Mouse (Mus musculus) limb, embryonic 13.5 days (tissue): ENCODE measurements around the gene Cyp3a59. TPM values are rescaled to one million over a fixed set of nuclear protein-coding genes. Genes with fewer than 3 reads are reported as not detected.
"Not testable (repeated sequence)": the region's sequence is repeated elsewhere in the genome, so short reads cannot be mapped to it uniquely, and the experiment has no call there.

Experiments used
- ATAC-seq: fragments of 200-750 bp; cut with Nextera tagmentation; 2 replicates; pipeline ENCODE4 v1.8.0; 2017; ENCODE audit warnings: low read depth, moderate number of reproducible peaks, moderate TSS enrichment; ENCODE audit not compliant: low FRiP score
- H3K27ac ChIP-seq: fragments of 300-500 bp; sonication (generic); 2 replicates; pipeline ENCODE4 v1.5.1; 2015; ENCODE audit warnings: inconsistent platforms, mild to moderate bottlenecking, moderate library complexity
- H3K27me3 ChIP-seq: fragments of 300-500 bp; sonication (generic); 2 replicates; pipeline ENCODE4 v1.6.1; 2015; ENCODE audit warnings: mild to moderate bottlenecking, inconsistent platforms
- H3K36me3 ChIP-seq: fragments of 300-500 bp; sonication (generic); 2 replicates; pipeline ENCODE4 v1.6.1; 2015; ENCODE audit warnings: inconsistent platforms, mild to moderate bottlenecking, moderate library complexity
- H3K4me1 ChIP-seq: fragments of 300-500 bp; sonication (generic); 2 replicates; pipeline ENCODE4 v1.6.1; 2015; ENCODE audit warnings: inconsistent platforms
- H3K4me2 ChIP-seq: fragments of 300-500 bp; sonication (generic); replicated peaks from 2 replicates; pipeline ENCODE4 v1.6.1; 2015; ENCODE audit warnings: inconsistent platforms, mild to moderate bottlenecking, moderate library complexity
- H3K4me3 ChIP-seq: fragments of 300-500 bp; sonication (generic); 2 replicates; pipeline ENCODE4 v1.5.1; 2015; ENCODE audit warnings: moderate library complexity, mild to moderate bottlenecking, inconsistent platforms
- H3K9ac ChIP-seq: fragments of 300-500 bp; sonication (generic); 2 replicates; pipeline ENCODE4 v1.6.1; 2015; ENCODE audit warnings: mild to moderate bottlenecking, inconsistent platforms
- H3K9me3 ChIP-seq: fragments of 300-500 bp; sonication (generic); 2 replicates; pipeline ENCODE4 v1.6.1; 2016; ENCODE audit warnings: inconsistent platforms
- WGBS: fragments of 180-500 bp; shearing (Covaris S2); methylation state at CpG from one replicate; pipeline ENCODE4 v1.1.7; 2015; 5-methylcytosine and 5-hydroxymethylcytosine counted together
- polyA plus RNA-seq: library from polyadenylated mRNA; unstranded; fragments of >200 nt; fragmentation: Nextera tagmentation; extraction: Ambion mirVana; gene quantifications from 2 replicates; pipeline ENCODE4 v1.2.1, GENCODE M21; 2015

Cyp3a59 gene
- polyA plus RNA-seq: not detected in 2 replicates

- H3K27ac ChIP-seq, H3K4me3 ChIP-seq, H3K27me3 ChIP-seq, H3K4me2 ChIP-seq, H3K4me1 ChIP-seq, H3K9ac ChIP-seq, H3K36me3 ChIP-seq, ATAC-seq: not testable (repeated sequence)
- H3K9me3 ChIP-seq: peaks cover 25% of the 10 kb centered on the region; the same call in 1 of the 2 replicates
Observed at GRCm38 (mm10) chr5:146078945-146079344, at the start of gene Cyp3a59. Gene Cyp3a59 (plus strand): TSS chr5:146079257.

- no peaks in the 10 kb centered on the region for H3K27me3 ChIP-seq
- H3K4me1 ChIP-seq: no peaks in the 10 kb centered on the region
- WGBS: 56% methylated on average over 1 of the region's 1 CpGs
- H3K27ac ChIP-seq: no peak overlapping the region
- no peak overlapping the region for H3K9ac ChIP-seq
- H3K9me3 ChIP-seq: peaks cover 34% of the 10 kb centered on the region
- H3K4me2 ChIP-seq: no peak overlapping the region
- no peak for ATAC-seq
- no peak overlapping the region for H3K4me3 ChIP-seq
- no peaks in the 10 kb centered on the region for H3K36me3 ChIP-seq
Observed at GRCm38 (mm10) chr5:146070099-146070498, 9.0 kb upstream of the Cyp3a59 start.

GRCm38 (mm10) chr5:146147903-146148302 is 68.8 kb downstream of the Cyp3a59 start:
- H3K27me3 ChIP-seq: no peaks in the 10 kb centered on the region
- no peak overlapping the region for H3K4me3 ChIP-seq
- no peak for ATAC-seq
- 57% methylated on average over 2 of the region's 2 CpGs for WGBS
- H3K27ac ChIP-seq: no peak overlapping the region
- no peak overlapping the region for H3K4me2 ChIP-seq
- peaks cover 10% of the 10 kb centered on the region; the same call in 1 of the 2 replicates for H3K9me3 ChIP-seq
- H3K36me3 ChIP-seq: no peaks in the 10 kb centered on the region
- no peak overlapping the region for H3K9ac ChIP-seq
- H3K4me1 ChIP-seq: no peaks in the 10 kb centered on the region

GRCm38 (mm10) chr5:146150454-146150853 is 71.4 kb downstream of the Cyp3a59 start:
- WGBS: 81% methylated on average over 3 of the region's 3 CpGs

GRCm38 (mm10) chr5:146158326-146158725 is 79.3 kb downstream of the Cyp3a59 start:
- H3K4me3 ChIP-seq, H3K9me3 ChIP-seq, H3K36me3 ChIP-seq, H3K4me1 ChIP-seq, H3K4me2 ChIP-seq, H3K9ac ChIP-seq, H3K27ac ChIP-seq, ATAC-seq, H3K27me3 ChIP-seq: not testable (repeated sequence)
- WGBS: 89% methylated on average over 4 of the region's 4 CpGs

More at GRCm38 (mm10) chr5:146150454-146150853, 71.4 kb downstream of the Cyp3a59 start:
- H3K4me2 ChIP-seq: no peak overlapping the region
- no peaks in the 10 kb centered on the region for H3K27me3 ChIP-seq
- no peaks in the 10 kb centered on the region for H3K36me3 ChIP-seq
- no peak overlapping the region for H3K9ac ChIP-seq
- no peak for ATAC-seq
- peaks cover 10% of the 10 kb centered on the region; the same call in 1 of the 2 replicates for H3K9me3 ChIP-seq
- H3K4me3 ChIP-seq: no peak overlapping the region
- H3K27ac ChIP-seq: no peak overlapping the region
- H3K4me1 ChIP-seq: no peaks in the 10 kb centered on the region

- not testable (repeated sequence) for H3K4me2 ChIP-seq, ATAC-seq, H3K9ac ChIP-seq, H3K27ac ChIP-seq, H3K27me3 ChIP-seq, H3K9me3 ChIP-seq, H3K36me3 ChIP-seq, H3K4me3 ChIP-seq, H3K4me1 ChIP-seq
- 94% methylated on average over 3 of the region's 3 CpGs for whole genome bisulfite sequencing
Observed at GRCm38 (mm10) chr5:146160439-146160838, 81.4 kb downstream of the Cyp3a59 start, which contains the start of gene Gm5565. Gene Gm5565 (minus strand): TSS chr5:146160539.

Other genes starting within 250 kb of the Cyp3a59 start
- gene Cyp3a11, start 199.3 kb upstream of the Cyp3a59 start, polyA plus RNA-seq: not detected in 2 replicates
- gene Cyp3a25, start 69.6 kb upstream of the Cyp3a59 start, polyA plus RNA-seq: not detected in 2 replicates
- gene Gm5565, start 81.3 kb downstream of the Cyp3a59 start, polyA plus RNA-seq: not detected in 2 replicates
- gene Gm6309, start 91.5 kb downstream of the Cyp3a59 start, polyA plus RNA-seq: not detected in 2 replicates
- not detected in 2 replicates for gene 1700001J03Rik, start 106.0 kb downstream of the Cyp3a59 start, polyA plus RNA-seq
- 40.1 and 40.3 TPM in 2 replicates for gene Rnf6, start 142.3 kb downstream of the Cyp3a59 start, polyA plus RNA-seq
- gene Cdk8, start 152.0 kb downstream of the Cyp3a59 start, polyA plus RNA-seq: 21.0 and 21.5 TPM in 2 replicates